Mouse (Mus musculus) megakaryocyte, embryonic 14.5 days (primary cell): ENCODE data around the gene Gli2.

Experiments
- FLI1 ChIP-seq: IDR thresholded peaks from 2 replicates; pipeline ENCODE4 v1.6.1; 2012; ENCODE audit warnings: low read length, inconsistent platforms, mixed read lengths
- GATA1 ChIP-seq: IDR thresholded peaks from 3 replicates; pipeline ENCODE4 v1.6.1; 2012; ENCODE audit warnings: mixed read lengths, low read length, inconsistent platforms, borderline replicate concordance

DNA sequence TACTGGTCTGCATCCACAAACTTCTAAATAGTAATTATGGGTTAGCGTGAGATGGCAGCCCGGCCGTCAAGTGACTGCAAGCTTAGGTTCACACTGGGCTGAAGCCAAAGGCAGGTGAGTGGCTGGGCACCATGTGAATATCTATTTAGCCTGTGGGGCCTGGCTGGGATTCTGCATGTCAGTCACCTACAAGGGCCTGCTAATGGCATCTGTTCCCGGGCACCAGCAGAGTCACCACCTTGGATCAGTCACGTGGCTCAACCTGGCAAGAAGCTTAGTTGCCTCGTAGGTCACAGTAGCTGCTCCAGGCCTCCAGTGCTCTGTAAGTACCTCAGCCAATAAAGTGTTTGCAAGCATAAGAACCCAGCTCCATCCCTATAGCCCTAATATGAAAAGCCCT is 131.2 kb downstream of the Gli2 start:
- TF ChIP-seq GATA1 (no peak), FLI1 (no peak)
